Mouse (Mus musculus) telencephalon, adult 2 months (tissue): ENCODE measurements around the gene Magi1.

Experiments used
- DNase-seq: peaks from one replicate; pipeline ENCODE4 v3.0.0-alpha.2; 2011; ENCODE audit warnings: low read depth, low spot score

Gene Magi1

DNA sequence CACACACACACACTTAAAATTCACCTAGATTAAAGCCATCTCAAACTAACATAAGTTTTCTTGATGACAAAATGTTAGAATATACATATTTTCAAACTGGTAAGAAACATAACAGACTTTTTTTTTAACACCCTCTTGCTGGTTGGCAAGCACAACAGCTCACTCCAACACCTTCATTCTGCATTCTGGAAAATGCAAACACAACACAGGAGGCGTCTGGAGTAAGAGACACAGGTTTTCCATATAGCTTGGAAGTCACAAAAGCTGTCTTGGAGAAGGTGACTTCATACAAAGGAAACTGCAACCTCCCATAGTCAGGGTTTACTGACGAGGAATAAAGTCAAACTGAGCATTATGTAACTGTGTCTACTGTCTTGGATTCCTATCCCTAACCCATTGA is 381.5 kb downstream of the Magi1 start:
- peak; percentile 35 for DNase-seq

DNA sequence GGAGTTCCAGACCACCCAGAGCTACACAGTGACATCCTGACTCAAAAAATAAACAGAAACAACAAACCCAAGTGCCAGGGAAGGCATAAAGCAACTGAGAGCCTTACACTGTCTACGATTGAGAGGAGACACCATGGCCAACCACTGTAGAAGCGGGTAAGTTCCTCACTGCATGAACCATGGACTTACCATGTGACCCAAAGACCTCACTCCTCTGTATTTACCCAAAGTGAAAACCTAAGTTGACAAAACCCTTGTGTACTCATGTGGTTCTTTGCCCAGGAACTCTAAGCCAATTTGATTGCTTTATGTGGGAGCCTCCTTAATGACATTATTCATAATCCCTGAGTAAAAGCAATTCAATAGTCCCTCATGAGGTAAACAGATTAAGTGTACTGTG is 382.3 kb downstream of the Magi1 start:
- no peak for DNase-seq

- DNase-seq: no peak
Observed at GRCm38 (mm10) chr6:93897512-93897911, 386.2 kb downstream of the Magi1 start.

DNA sequence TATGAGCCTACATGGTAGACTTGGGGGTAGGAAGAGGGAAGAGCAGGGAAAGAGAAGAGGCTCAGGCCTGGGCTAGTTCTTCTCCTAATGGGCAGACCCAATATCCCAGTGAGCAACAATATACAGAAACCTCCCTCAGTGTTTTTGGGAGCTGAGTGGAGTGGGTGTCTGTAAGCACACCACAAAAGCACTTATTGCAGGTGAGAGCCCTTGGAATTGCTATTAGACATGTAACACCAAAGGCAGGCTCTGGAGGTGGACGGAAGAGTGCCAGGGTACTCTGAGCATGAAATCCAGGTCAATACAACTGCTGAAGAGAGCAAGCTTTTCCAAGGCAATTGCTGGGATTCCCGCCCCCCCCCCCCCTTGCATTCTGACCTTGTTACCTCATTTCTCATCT is 388.0 kb downstream of the Magi1 start:
- no peak for DNase-seq

GRCm38 (mm10) chr6:93893956-93894355 is 389.8 kb downstream of the Magi1 start:
- DNase-seq: peak; percentile 71

- no peak for DNase-seq
Observed at GRCm38 (mm10) chr6:93892922-93893321, 390.8 kb downstream of the Magi1 start.

- no peak for DNase-seq
Observed at GRCm38 (mm10) chr6:93890011-93890410, 393.7 kb downstream of the Magi1 start.

DNA sequence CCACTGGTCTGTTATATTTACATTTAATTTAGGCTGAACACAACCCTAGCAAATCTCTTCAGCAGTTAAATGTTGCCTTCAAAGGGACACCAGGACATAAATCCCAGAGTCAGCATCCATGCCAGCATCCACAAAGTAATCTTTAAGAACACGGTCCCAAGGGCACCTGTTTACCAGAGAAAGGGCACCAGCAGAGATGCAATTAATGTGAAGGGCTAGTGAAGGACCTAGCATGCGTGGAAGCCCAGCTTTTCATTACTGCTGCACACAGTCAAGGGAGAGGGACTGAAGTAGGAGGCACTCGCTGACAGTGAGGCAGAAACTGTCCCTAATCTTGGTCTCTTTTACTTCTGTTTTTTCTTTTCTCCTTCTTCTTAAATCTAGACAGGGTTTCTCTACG is 406.4 kb downstream of the Magi1 start:
- DNase-seq: no peak

DNA sequence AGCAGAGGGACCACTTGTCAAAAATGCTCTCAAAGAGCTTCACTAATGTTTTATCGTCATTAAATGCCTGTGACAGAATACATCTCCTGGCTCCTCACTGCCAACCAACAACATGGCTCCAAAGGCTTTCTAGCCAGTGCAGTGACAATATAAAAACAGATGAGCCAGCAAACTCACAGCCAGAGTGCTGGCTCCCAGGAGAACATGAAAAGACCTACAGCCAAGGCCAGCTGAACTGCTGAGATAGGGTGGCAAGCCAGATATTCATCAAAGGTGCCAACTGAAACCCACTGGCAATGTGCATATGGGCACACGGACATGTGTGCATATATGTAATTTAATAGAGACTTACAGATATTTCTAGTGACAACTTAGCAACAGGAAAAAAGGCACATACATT is 408.8 kb downstream of the Magi1 start:
- DNase-seq: no peak

DNA sequence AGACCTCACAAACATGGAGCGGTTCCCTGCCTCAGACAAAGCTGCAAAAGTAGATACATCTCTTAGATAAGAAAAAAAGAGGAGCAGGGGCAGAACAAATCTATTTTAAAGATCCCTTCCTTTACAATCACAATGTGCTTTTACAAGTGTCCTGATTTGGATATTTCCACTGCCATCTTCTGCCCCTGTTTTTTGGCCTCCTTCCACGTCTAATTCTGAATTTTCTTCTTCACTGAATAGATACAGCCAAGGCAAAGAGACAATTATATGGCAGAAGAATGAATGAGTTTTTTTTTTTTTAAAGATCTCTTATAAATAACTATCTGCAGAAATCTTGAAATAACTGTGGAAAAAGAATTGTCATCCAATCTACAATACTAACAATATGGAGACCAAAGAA is 409.3 kb downstream of the Magi1 start:
- DNase-seq: peak; percentile 66

GRCm38 (mm10) chr6:93873536-93873935 is 410.2 kb downstream of the Magi1 start:
- no peak for DNase-seq

DNA sequence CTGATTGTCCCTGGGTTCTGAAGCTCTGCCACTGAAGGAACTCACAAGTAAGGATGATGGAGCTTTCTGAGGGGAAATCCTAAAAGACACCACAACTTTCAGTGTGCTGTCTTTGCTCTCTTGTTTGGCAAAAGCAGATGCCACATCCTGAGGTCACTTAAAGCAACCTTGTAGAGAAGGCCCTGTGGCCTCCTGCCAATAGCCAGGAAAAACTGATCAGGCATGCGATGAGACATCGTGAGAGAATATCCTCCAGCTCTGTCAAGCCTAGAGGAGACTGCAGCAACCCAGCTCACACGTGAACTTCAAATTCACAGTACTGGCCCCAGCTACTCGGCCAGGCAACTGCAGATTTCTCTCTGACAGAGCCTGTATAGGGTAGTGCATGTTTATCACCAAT is 412.2 kb downstream of the Magi1 start:
- no peak for DNase-seq

DNA sequence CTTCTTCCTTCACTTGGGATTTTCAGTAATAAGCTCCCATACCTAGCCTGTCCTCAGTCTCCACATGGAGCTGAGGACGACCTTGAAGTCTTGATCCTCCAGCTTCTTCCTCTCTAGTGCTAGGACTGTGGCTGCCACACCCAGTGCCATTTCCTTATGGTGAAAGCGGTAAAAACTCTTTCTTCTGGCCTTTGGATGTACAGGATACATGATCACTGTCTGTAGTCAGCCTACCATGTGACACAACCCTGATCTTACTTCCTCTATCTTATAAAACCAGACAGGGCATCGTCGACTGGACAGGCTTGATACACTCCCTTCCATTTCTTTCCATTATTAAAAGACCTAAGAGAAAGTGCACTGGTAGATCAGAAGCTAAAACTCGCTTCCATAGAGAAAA is 413.7 kb downstream of the Magi1 start:
- DNase-seq: no peak

- no peak for DNase-seq
Observed at GRCm38 (mm10) chr6:93862263-93862662, 421.5 kb downstream of the Magi1 start.

DNA sequence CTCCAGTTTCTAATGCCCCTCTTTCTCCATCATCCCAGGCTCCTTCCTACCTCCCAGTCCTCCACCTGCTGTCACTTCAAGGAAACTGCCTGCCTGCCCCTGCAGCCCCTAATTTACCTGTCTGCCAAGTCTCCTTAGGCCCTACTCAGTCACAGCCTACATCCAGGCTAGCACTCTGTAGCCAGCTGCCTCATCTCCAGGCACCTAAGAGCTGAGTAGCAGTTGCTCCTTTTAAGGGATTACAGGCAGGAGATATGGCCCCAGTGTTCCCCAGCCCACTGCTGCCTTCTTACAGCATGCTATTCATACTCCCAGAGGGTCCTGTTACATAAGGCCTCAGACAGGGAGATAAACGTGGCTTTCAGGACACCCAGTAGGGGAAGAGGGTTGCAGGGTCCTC is 426.9 kb downstream of the Magi1 start:
- DNase-seq: no peak

GRCm38 (mm10) chr6:93855806-93856641 is 427.7 kb downstream of the Magi1 start:
- peak; percentile 58 for DNase-seq

DNA sequence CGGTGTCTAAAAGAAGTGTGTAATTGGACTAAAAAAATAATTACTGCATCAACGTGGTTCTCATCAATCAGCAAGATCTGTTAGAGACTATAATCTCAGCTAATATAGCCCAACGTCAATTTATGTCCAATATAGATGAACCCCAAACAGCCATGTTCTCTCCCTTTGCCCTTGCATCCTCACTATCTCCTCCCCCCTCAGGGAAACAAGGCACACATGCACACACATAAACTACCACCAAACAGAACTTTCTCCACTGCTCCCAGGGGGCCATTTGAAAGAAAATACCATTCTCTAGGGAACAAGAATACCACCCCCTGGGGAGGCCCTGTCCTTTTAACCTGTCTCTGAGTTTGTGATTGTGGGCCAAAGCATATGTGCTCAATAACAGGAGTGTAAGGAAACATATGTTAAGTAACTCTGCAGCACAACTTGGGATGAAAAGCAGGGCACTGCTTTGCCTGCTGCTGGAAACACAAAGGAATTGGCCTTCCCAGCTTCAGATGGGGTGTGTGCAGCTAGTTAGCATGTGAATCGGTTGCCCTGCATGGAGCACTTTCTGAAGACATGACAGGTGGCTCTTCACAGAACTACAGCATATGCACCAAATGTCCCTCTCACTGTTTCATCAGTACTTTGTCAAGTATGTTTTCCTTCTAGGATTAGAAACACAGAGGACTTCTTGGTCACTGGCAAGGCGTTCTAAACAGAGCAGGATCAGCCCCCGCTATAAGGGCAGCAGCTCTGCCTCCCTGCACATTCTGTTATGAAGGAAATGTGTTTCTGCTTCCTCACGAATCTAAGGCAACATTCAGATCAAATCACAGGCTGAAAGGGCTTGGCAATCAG is 434.6 kb downstream of the Magi1 start:
- no peak for DNase-seq

DNA sequence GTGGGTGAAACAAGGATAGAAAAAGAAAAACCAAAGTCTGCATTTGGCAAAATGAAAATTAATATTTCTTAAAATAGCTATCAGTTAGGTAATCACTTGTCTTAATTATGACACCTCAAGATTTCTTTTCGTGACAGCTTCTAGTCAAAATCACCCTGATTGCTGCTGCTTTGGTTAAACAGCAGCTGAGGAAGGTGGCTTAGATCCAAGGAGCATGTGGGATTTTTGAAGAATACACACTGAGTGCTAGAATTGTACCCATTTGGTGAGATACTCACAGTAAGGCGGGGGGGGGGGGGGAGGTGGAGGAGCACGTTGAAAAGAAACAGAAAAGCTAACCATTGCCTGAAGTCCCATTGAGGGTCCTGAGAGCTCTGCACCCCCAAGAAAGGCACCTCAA is 438.2 kb downstream of the Magi1 start:
- peak; percentile 72 for DNase-seq

GRCm38 (mm10) chr6:93845080-93845479 is 438.6 kb downstream of the Magi1 start:
- DNase-seq: no peak

DNA sequence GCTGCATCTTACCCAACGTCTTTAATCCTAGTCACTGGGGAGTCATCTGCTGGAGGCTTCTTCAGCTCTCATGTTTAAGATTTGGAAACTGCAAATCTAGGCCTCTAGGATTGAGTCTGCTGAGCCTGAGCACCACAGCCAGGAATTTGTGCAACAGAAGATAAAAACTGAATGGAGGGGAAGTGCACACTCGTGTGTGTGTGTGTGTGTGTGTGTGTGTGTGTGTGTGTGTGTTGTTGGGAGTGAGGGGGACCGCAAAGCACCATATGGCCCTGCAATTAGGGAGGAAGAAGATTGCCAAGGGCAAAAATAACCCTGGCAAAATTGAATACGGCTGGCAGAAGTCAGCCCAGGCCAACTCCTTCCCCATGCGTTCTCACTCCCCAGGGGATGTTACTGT is 439.1 kb downstream of the Magi1 start:
- DNase-seq: no peak

DNA sequence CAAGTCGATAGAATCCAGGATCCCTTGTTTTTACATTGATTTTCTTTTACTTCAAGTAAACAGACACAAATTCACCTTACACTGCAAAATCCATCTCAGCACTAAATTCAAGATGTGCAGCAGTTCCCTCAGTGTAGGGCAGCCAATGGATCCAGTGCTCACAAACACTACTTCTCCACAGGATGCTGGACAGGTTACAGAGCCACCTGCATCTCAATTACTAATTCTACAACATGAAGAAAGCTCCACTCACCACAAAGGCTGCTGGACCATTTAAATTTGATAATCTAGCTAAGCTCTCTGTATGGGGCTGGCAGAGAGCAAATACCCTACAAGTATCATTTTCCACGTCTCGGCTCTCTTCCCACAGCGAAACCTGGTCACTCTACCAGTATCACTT is 445.3 kb downstream of the Magi1 start:
- no peak for DNase-seq

- DNase-seq: no peak
Observed at GRCm38 (mm10) chr6:93836585-93836984, 447.1 kb downstream of the Magi1 start.

DNA sequence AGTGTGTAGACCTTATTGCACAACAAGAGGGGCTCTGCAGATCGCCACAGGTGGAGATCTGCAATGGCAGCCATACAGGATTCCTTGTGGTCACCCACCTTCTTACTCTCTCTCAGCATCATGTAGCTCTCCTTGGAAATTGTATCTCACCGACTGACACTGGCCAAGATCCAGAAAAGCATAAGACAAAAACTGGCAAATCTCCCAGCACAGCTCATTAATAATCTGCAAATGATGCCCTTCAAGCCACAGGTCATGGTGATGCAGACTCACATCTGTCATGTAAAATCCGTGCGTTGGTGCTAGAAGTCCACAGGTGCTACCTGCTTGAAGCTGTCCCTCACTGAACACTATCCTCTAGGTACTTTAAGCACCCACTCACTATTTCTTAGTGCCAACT is 448.5 kb downstream of the Magi1 start:
- no peak for DNase-seq
